Mouse (Mus musculus): ENCODE measurements around the gene Ptprcap. TPM values are rescaled to one million over a fixed set of nuclear protein-coding genes. Genes with fewer than 3 reads are reported as not detected.

Ptprcap gene
- polyA plus RNA-seq, 1 experiment from 2014 or later: 0.80 TPM

DNA sequence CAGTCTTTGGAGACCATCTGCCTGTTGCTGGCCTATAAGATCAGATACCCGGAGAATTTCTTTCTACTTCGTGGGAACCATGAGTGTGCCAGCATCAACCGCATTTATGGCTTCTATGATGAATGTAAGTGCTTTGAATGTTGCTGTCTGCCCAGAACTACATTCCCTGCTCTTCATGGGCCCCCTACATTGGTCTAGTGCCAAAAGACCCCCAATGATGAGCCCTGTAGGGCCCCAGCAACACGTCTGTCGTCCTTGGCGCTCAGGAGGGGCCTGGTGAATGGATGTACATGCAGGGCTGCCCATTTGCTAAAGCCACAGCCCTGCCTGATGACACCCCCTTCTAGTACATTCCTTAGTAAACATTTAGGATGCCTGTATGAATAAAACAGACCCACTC lies 39.7 kb downstream of the Ptprcap start:
- H3K4me1 ChIP-seq (ENCODE audit: control insufficient read depth, insufficient read depth, low read length): peaks cover 29% of the 10 kb centered on the region
- H3K4me3 ChIP-seq (ENCODE audit: low read length): peak overlapping the region; percentile 97
- peaks cover 52% of the 10 kb centered on the region for H3K36me3 ChIP-seq (ENCODE audit: control insufficient read depth, insufficient read depth, low read length)
- peak overlapping the region; percentile 98; the same call in 1 of the 2 replicates for H3K27ac ChIP-seq (ENCODE audit: low read depth, low read length)
- peak overlapping the region; percentile 97 for H3K9ac ChIP-seq (ENCODE audit: low read depth, low read length)
- no peaks in the 10 kb centered on the region for H3K27me3 ChIP-seq (ENCODE audit: control insufficient read depth, insufficient read depth, low read length)
- WGBS: 69% methylated on average over 6 of the region's 6 CpGs
- no peak for ATAC-seq (ENCODE audit: low FRiP score, low TSS enrichment)
- H3K9me3 ChIP-seq (ENCODE audit: control insufficient read depth, low read length): no peaks in the 10 kb centered on the region
- peak overlapping the region; percentile 93 for H3K4me2 ChIP-seq (replicated peaks; ENCODE audit: low read depth, low read length)

DNA sequence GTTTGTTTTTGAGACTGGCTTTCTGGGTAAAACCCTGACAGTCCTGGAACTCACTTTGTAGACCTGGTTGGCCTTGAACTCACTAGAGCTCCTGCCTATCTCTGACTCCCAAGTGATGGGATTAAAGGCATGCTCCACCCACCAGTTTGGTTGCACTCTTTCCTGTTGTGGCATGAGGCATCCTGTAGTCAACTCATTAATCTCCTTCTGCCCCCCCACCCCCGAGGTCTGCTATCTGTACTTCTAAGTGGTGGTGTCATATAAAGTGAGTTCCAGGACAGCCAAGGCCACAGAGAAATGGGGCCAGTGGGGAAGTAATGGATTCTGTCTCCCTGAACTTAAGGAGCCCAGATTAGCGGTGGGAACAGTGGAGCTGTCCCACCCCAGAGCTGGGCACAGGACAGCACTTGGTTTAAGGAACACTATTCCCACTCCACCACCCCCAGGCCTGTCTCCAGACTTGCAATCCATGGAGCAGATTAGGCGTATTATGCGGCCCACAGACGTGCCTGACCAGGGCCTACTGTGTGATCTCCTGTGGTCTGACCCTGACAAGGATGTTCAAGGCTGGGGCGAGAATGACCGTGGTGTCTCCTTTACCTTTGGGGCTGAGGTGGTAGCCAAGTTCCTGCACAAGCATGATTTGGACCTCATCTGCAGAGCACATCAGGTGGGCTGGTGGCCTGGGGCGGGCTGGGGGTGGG lies 40.8 kb downstream of the Ptprcap start:
- Histone ChIP-seq H3K4me3 (ENCODE audit: low read length) (no peak overlapping the region), H3K27me3 (ENCODE audit: control insufficient read depth, insufficient read depth, low read length) (no peaks in the 10 kb centered on the region), H3K36me3 (ENCODE audit: control insufficient read depth, insufficient read depth, low read length) (peaks cover 57% of the 10 kb centered on the region), H3K4me2 (replicated peaks; ENCODE audit: low read depth, low read length) (peak overlapping the region; percentile 93; the same call in 1 of the 2 replicates), H3K4me1 (ENCODE audit: control insufficient read depth, insufficient read depth, low read length) (peaks cover 29% of the 10 kb centered on the region), H3K27ac (ENCODE audit: low read depth, low read length) (no peak overlapping the region), H3K9me3 (ENCODE audit: control insufficient read depth, low read length) (no peaks in the 10 kb centered on the region), H3K9ac (ENCODE audit: low read depth, low read length) (0 out of 2 replicates have a peak overlapping the region, but pooled peaks have one; percentile 12)
- 87% methylated on average over 8 of the region's 8 CpGs for WGBS
- ATAC-seq (ENCODE audit: low FRiP score, low TSS enrichment): no peak

DNA sequence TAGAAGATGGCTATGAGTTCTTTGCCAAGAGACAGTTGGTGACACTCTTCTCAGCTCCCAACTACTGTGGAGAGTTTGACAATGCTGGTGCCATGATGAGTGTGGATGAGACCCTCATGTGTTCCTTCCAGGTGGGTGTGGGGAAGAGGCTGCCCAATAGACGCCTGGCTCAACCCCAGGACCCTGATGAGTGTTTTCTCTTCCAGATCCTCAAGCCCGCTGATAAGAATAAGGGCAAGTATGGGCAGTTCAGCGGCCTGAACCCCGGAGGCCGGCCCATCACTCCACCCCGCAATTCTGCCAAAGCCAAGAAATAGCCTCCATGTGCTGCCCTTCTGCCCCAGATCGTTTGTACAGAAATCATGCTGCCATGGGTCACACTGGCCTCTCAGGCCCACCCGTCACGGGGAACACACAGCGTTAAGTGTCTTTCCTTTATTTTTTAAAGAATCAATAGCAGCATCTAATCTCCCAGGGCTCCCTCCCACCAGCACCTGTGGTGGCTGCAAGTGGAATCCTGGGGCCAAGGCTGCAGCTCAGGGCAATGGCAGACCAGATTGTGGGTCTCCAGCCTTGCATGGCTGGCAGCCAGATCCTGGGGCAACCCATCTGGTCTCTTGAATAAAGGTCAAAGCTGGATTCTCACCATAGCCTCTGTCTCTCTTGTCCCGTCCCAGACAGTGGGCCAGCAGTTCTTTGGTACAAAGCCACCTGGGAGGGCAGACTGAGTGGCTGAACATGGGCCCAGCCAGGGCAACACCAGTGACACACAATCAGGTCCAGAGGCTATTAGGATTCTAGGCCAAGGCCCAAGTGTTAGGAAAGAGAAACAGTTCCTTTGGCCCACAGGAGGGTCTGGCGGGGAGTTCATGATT lies 41.6 kb downstream of the Ptprcap start:
- Histone ChIP-seq H3K27me3 (ENCODE audit: control insufficient read depth, insufficient read depth, low read length) (no peaks in the 10 kb centered on the region), H3K4me3 (ENCODE audit: low read length) (no peak overlapping the region), H3K4me2 (replicated peaks; ENCODE audit: low read depth, low read length) (no peak overlapping the region), H3K9me3 (ENCODE audit: control insufficient read depth, low read length) (no peaks in the 10 kb centered on the region), H3K27ac (ENCODE audit: low read depth, low read length) (peak overlapping the region; percentile 11; the same call in 1 of the 2 replicates), H3K9ac (ENCODE audit: low read depth, low read length) (peak overlapping the region; percentile 12; the same call in 1 of the 2 replicates), H3K36me3 (ENCODE audit: control insufficient read depth, insufficient read depth, low read length) (peaks cover 66% of the 10 kb centered on the region), H3K4me1 (ENCODE audit: control insufficient read depth, insufficient read depth, low read length) (peaks cover 30% of the 10 kb centered on the region)
- no peak for ATAC-seq (ENCODE audit: low FRiP score, low TSS enrichment)
- WGBS: 78% methylated on average over 12 of the region's 12 CpGs

DNA sequence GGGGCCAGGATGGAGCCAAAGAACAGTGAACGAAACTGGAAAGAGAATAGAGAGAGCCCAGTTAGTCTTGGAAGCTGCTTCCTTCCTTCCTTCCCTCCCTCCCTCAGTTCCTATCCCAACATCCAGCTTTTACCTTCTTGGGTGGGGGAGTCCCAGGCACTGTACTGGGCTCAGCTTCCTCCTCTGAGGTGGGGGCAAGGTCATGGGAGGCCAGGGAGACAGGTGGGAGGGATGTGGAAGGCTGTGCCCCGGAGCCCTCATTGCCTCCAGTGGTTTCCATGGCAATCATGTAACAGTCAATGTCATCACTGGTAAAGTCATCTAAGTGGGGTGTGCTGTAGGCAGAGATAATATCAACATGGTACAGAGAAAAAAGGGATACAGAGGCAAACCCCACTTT lies 42.6 kb downstream of the Ptprcap start:
- Histone ChIP-seq H3K4me2 (replicated peaks; ENCODE audit: low read depth, low read length) (no peak overlapping the region), H3K27ac (ENCODE audit: low read depth, low read length) (no peak overlapping the region), H3K9ac (ENCODE audit: low read depth, low read length) (no peak overlapping the region; the same call in 1 of the 2 replicates), H3K36me3 (ENCODE audit: control insufficient read depth, insufficient read depth, low read length) (peaks cover 71% of the 10 kb centered on the region), H3K9me3 (ENCODE audit: control insufficient read depth, low read length) (no peaks in the 10 kb centered on the region), H3K4me1 (ENCODE audit: control insufficient read depth, insufficient read depth, low read length) (peaks cover 38% of the 10 kb centered on the region), H3K4me3 (ENCODE audit: low read length) (no peak overlapping the region), H3K27me3 (ENCODE audit: control insufficient read depth, insufficient read depth, low read length) (no peaks in the 10 kb centered on the region)
- WGBS: 21% methylated on average over 2 of the region's 2 CpGs
- no peak for ATAC-seq (ENCODE audit: low FRiP score, low TSS enrichment)

DNA sequence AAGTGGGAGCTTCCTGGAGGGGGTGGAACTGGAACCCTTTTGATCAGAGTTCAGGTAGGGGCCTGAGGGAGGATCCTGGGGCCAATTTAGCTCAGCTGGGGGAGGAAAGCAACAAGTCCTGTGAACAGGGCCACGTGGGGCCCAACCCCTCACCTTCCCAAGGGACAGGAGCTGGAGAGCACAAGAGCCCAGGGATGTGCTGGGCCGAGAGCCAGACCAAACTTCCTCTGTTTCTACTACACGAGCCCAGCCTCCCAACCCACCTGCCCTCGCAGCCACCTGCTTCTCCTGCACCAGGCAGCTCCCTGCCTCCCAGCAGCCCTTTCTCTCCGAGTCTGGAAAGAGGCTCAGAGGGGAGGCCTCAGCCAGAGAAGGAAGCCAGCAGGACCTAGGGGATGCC lies 43.1 kb downstream of the Ptprcap start:
- Histone ChIP-seq H3K9me3 (ENCODE audit: control insufficient read depth, low read length) (no peaks in the 10 kb centered on the region), H3K27me3 (ENCODE audit: control insufficient read depth, insufficient read depth, low read length) (no peaks in the 10 kb centered on the region), H3K4me2 (replicated peaks; ENCODE audit: low read depth, low read length) (no peak overlapping the region), H3K9ac (ENCODE audit: low read depth, low read length) (no peak overlapping the region), H3K4me1 (ENCODE audit: control insufficient read depth, insufficient read depth, low read length) (peaks cover 34% of the 10 kb centered on the region), H3K36me3 (ENCODE audit: control insufficient read depth, insufficient read depth, low read length) (peaks cover 71% of the 10 kb centered on the region), H3K4me3 (ENCODE audit: low read length) (no peak overlapping the region), H3K27ac (ENCODE audit: low read depth, low read length) (no peak overlapping the region)
- ATAC-seq (ENCODE audit: low FRiP score, low TSS enrichment): no peak
- 9% methylated on average over 5 of the region's 5 CpGs for WGBS

DNA sequence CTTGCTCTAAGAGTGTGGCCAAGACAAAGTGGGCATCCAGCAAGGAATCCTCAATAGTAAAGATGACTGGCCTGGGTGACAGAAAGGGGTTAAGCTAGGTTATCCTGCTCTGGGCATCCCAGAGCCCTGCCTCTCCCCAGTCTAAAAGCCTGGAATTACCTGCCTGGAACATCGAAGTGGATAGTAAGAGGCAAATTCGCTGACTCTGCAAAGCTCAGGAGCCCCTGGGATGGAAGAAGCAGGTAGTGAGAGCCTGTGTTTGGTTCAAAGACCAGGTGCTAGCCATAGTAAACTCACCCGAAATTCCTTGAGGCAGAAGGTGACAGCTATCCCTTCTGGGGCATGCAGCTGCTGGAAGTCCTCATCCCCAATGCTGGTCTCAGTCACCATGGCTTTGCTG lies 43.8 kb downstream of the Ptprcap start:
- Histone ChIP-seq H3K9ac (ENCODE audit: low read depth, low read length) (no peak overlapping the region), H3K9me3 (ENCODE audit: control insufficient read depth, low read length) (no peaks in the 10 kb centered on the region), H3K36me3 (ENCODE audit: control insufficient read depth, insufficient read depth, low read length) (peaks cover 71% of the 10 kb centered on the region), H3K27ac (ENCODE audit: low read depth, low read length) (no peak overlapping the region), H3K27me3 (ENCODE audit: control insufficient read depth, insufficient read depth, low read length) (no peaks in the 10 kb centered on the region), H3K4me2 (replicated peaks; ENCODE audit: low read depth, low read length) (no peak overlapping the region), H3K4me3 (ENCODE audit: low read length) (no peak overlapping the region), H3K4me1 (ENCODE audit: control insufficient read depth, insufficient read depth, low read length) (peaks cover 37% of the 10 kb centered on the region)
- WGBS: 74% methylated on average over 3 of the region's 3 CpGs
- ATAC-seq (ENCODE audit: low FRiP score, low TSS enrichment): no peak

DNA sequence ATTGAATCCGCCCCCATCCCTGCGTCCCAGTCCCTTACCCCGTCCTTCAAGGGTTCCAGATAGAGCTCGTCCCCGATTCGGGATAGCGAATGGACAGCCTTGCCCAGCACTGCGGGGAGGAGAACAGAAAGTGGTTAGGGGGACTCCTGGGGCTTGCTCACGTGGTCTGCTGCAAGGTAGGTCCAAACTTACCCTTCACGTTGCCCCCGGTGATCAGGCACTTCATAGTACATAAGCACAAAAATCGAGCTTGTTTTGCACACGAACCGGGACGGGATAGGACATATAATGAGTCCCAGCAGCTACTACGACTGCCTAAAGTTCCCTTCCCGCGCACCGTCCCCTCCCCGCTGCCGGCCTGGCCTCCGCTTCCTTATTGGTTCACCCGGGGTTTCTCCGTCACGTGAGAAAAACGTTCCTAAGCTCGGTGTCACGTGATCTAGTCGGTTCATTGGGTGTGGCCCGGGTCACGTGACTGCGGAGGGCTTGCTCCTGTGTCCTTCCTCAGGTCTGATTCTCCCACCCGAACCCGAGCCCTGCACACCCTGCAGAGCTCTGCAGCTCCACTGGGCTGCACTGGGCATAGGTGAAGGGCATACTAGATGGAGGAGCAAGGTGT lies 48.0 kb downstream of the Ptprcap start, which contains the start of gene Rad9a:
Rad9a (minus strand) TSS at position 372 of the 619 bp plus-strand sequence.
- peaks cover 19% of the 10 kb centered on the region for H3K4me1 ChIP-seq (ENCODE audit: control insufficient read depth, insufficient read depth, low read length)
- WGBS: under 1% methylated on average over 34 of the region's 34 CpGs
- H3K4me3 ChIP-seq (ENCODE audit: low read length): peak within 1 kb of the TSS; percentile 71
- peak within 1 kb of the TSS; percentile 12; the same call in 1 of the 2 replicates for H3K27ac ChIP-seq (ENCODE audit: low read depth, low read length)
- H3K9me3 ChIP-seq (ENCODE audit: control insufficient read depth, low read length): no peaks in the 10 kb centered on the region
- H3K27me3 ChIP-seq (ENCODE audit: control insufficient read depth, insufficient read depth, low read length): no peaks in the 10 kb centered on the region; the same call in 1 of the 2 replicates
- peak; percentile 85 for ATAC-seq (ENCODE audit: low FRiP score, low TSS enrichment)
- H3K36me3 ChIP-seq (ENCODE audit: control insufficient read depth, insufficient read depth, low read length): peaks cover 36% of the 10 kb centered on the region; the same call in 1 of the 2 replicates
- H3K9ac ChIP-seq (ENCODE audit: low read depth, low read length): peak within 1 kb of the TSS; percentile 83
- H3K4me2 ChIP-seq (replicated peaks; ENCODE audit: low read depth, low read length): peak within 1 kb of the TSS; percentile 82

DNA sequence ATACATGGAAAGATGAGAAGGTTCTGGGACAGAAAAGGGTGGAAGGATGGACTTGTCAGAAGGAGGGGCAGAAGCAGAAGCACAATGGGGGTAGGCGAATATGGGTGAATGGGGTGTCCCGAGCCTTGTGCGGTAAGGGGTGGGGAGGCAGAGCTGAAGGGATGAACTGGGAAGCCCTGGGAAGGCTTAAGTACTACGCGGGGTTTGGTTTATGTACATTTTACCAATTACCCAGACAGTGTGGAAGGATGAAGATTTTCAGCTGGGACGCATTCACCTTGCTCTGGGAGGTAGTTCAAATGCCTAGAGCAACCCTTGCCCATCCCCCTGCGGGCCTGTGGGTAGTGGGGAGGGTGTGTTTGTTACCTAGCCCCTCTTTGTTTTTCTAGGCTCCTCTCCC lies 48.7 kb downstream of the Ptprcap start:
- Histone ChIP-seq H3K9ac (ENCODE audit: low read depth, low read length) (peak overlapping the region; percentile 83), H3K27ac (ENCODE audit: low read depth, low read length) (no peak overlapping the region), H3K4me1 (ENCODE audit: control insufficient read depth, insufficient read depth, low read length) (peaks cover 17% of the 10 kb centered on the region), H3K9me3 (ENCODE audit: control insufficient read depth, low read length) (no peaks in the 10 kb centered on the region), H3K4me2 (replicated peaks; ENCODE audit: low read depth, low read length) (peak overlapping the region; percentile 82), H3K27me3 (ENCODE audit: control insufficient read depth, insufficient read depth, low read length) (no peaks in the 10 kb centered on the region; the same call in 1 of the 2 replicates), H3K4me3 (ENCODE audit: low read length) (peak overlapping the region; percentile 71), H3K36me3 (ENCODE audit: control insufficient read depth, insufficient read depth, low read length) (peaks cover 29% of the 10 kb centered on the region; the same call in 1 of the 2 replicates)
- 29% methylated on average over 7 of the region's 7 CpGs for WGBS
- no peak for ATAC-seq (ENCODE audit: low FRiP score, low TSS enrichment)

Data from kidney, embryonic 14.5 days (tissue).